Mouse (Mus musculus): Measurements from ENCODE around the gene Amfr.

The Amfr gene

GRCm38 (mm10) chr8:94010101-94010705 lies 2.4 kb downstream of the Amfr start:
- no peaks in the 10 kb centered on the region for H3K36me3 ChIP-seq (ENCODE audit: control insufficient read depth, insufficient read depth, low read length, poor library complexity, severe bottlenecking)
- DNase-seq (ENCODE audit: low read depth, low spot score) = no peak
- no peaks in the 10 kb centered on the region for H3K27me3 ChIP-seq (ENCODE audit: control insufficient read depth, insufficient read depth, low read length, poor library complexity, severe bottlenecking)

GRCm38 (mm10) chr8:94009243-94009845 lies 3.3 kb downstream of the Amfr start:
- no peaks in the 10 kb centered on the region for H3K27me3 ChIP-seq (ENCODE audit: control insufficient read depth, insufficient read depth, low read length, poor library complexity, severe bottlenecking)
- no peak for DNase-seq (ENCODE audit: low read depth, low spot score)
- 0 out of 2 replicates have a peak, but pooled peaks cover 2% of the 10 kb centered on the region for H3K36me3 ChIP-seq (ENCODE audit: control insufficient read depth, insufficient read depth, low read length, poor library complexity, severe bottlenecking)

- no peaks in the 10 kb centered on the region for H3K27me3 ChIP-seq (ENCODE audit: control insufficient read depth, insufficient read depth, low read length, poor library complexity, severe bottlenecking)
- H3K36me3 ChIP-seq (ENCODE audit: control insufficient read depth, insufficient read depth, low read length, poor library complexity, severe bottlenecking) = peaks cover 3% of the 10 kb centered on the region; the same call in 1 of the 2 replicates
- DNase-seq (ENCODE audit: low read depth, low spot score) = no peak
Measured at GRCm38 (mm10) chr8:94004139-94004538, 8.5 kb downstream of the Amfr start.

- no peaks in the 10 kb centered on the region for H3K27me3 ChIP-seq (ENCODE audit: control insufficient read depth, insufficient read depth, low read length, poor library complexity, severe bottlenecking)
- peaks cover 2% of the 10 kb centered on the region for H3K36me3 ChIP-seq (ENCODE audit: control insufficient read depth, insufficient read depth, low read length, poor library complexity, severe bottlenecking)
- no peak for DNase-seq (ENCODE audit: low read depth, low spot score)
Measured at GRCm38 (mm10) chr8:93998961-93999360, 13.7 kb downstream of the Amfr start.

- DNase-seq (ENCODE audit: low read depth, low spot score) = no peak
- H3K27me3 ChIP-seq (ENCODE audit: control insufficient read depth, insufficient read depth, low read length, poor library complexity, severe bottlenecking) = no peaks in the 10 kb centered on the region
- peaks cover 7% of the 10 kb centered on the region for H3K36me3 ChIP-seq (ENCODE audit: control insufficient read depth, insufficient read depth, low read length, poor library complexity, severe bottlenecking)
Measured at GRCm38 (mm10) chr8:93989739-93990138, 22.9 kb downstream of the Amfr start.

GRCm38 (mm10) chr8:93984731-93985130 lies 27.9 kb downstream of the Amfr start:
- no peak for DNase-seq (ENCODE audit: low read depth, low spot score)
- H3K36me3 ChIP-seq (ENCODE audit: control insufficient read depth, insufficient read depth, low read length, poor library complexity, severe bottlenecking) = peaks cover 3% of the 10 kb centered on the region; the same call in 1 of the 2 replicates
- H3K27me3 ChIP-seq (ENCODE audit: control insufficient read depth, insufficient read depth, low read length, poor library complexity, severe bottlenecking) = no peaks in the 10 kb centered on the region

GRCm38 (mm10) chr8:93983827-93984226 lies 28.8 kb downstream of the Amfr start:
- DNase-seq (ENCODE audit: low read depth, low spot score) = no peak
- H3K27me3 ChIP-seq (ENCODE audit: control insufficient read depth, insufficient read depth, low read length, poor library complexity, severe bottlenecking) = no peaks in the 10 kb centered on the region
- peaks cover 1% of the 10 kb centered on the region; the same call in 1 of the 2 replicates for H3K36me3 ChIP-seq (ENCODE audit: control insufficient read depth, insufficient read depth, low read length, poor library complexity, severe bottlenecking)

- no peak for DNase-seq (ENCODE audit: low read depth, low spot score)
- Histone ChIP-seq H3K36me3 (ENCODE audit: control insufficient read depth, insufficient read depth, low read length, poor library complexity, severe bottlenecking) (peaks cover 2% of the 10 kb centered on the region), H3K27me3 (ENCODE audit: control insufficient read depth, insufficient read depth, low read length, poor library complexity, severe bottlenecking) (no peaks in the 10 kb centered on the region)
Measured at GRCm38 (mm10) chr8:93981679-93982215, 30.9 kb downstream of the Amfr start.

- Histone ChIP-seq H3K27me3 (ENCODE audit: control insufficient read depth, insufficient read depth, low read length, poor library complexity, severe bottlenecking) (no peaks in the 10 kb centered on the region), H3K36me3 (ENCODE audit: control insufficient read depth, insufficient read depth, low read length, poor library complexity, severe bottlenecking) (peaks cover 5% of the 10 kb centered on the region)
- DNase-seq (ENCODE audit: low read depth, low spot score) = no peak
Measured at GRCm38 (mm10) chr8:93980141-93980540, 32.5 kb downstream of the Amfr start.

GRCm38 (mm10) chr8:93976446-93977211 lies 36.0 kb downstream of the Amfr start:
- Histone ChIP-seq H3K27me3 (ENCODE audit: control insufficient read depth, insufficient read depth, low read length, poor library complexity, severe bottlenecking) (no peaks in the 10 kb centered on the region), H3K36me3 (ENCODE audit: control insufficient read depth, insufficient read depth, low read length, poor library complexity, severe bottlenecking) (peaks cover 9% of the 10 kb centered on the region)
- no peak for DNase-seq (ENCODE audit: low read depth, low spot score)

- Histone ChIP-seq H3K27me3 (ENCODE audit: control insufficient read depth, insufficient read depth, low read length, poor library complexity, severe bottlenecking) (no peaks in the 10 kb centered on the region), H3K36me3 (ENCODE audit: control insufficient read depth, insufficient read depth, low read length, poor library complexity, severe bottlenecking) (peaks cover 9% of the 10 kb centered on the region)
- DNase-seq (ENCODE audit: low read depth, low spot score) = no peak
Measured at GRCm38 (mm10) chr8:93975358-93975757, 37.3 kb downstream of the Amfr start.

GRCm38 (mm10) chr8:93974602-93975186 lies 37.9 kb downstream of the Amfr start:
- H3K36me3 ChIP-seq (ENCODE audit: control insufficient read depth, insufficient read depth, low read length, poor library complexity, severe bottlenecking) = peaks cover 9% of the 10 kb centered on the region
- DNase-seq (ENCODE audit: low read depth, low spot score) = no peak
- no peaks in the 10 kb centered on the region for H3K27me3 ChIP-seq (ENCODE audit: control insufficient read depth, insufficient read depth, low read length, poor library complexity, severe bottlenecking)

GRCm38 (mm10) chr8:93973831-93974375 lies 38.7 kb downstream of the Amfr start:
- DNase-seq (ENCODE audit: low read depth, low spot score) = no peak
- H3K36me3 ChIP-seq (ENCODE audit: control insufficient read depth, insufficient read depth, low read length, poor library complexity, severe bottlenecking) = peaks cover 9% of the 10 kb centered on the region
- H3K27me3 ChIP-seq (ENCODE audit: control insufficient read depth, insufficient read depth, low read length, poor library complexity, severe bottlenecking) = no peaks in the 10 kb centered on the region

GRCm38 (mm10) chr8:93972971-93973734 lies 39.5 kb downstream of the Amfr start:
- Histone ChIP-seq H3K27me3 (ENCODE audit: control insufficient read depth, insufficient read depth, low read length, poor library complexity, severe bottlenecking) (no peaks in the 10 kb centered on the region), H3K36me3 (ENCODE audit: control insufficient read depth, insufficient read depth, low read length, poor library complexity, severe bottlenecking) (peaks cover 9% of the 10 kb centered on the region)
- no peak for DNase-seq (ENCODE audit: low read depth, low spot score)
